Mouse (Mus musculus) stomach, embryonic 16.5 days (tissue): ENCODE results near the gene Gm8374. TPM values are rescaled to one million over a fixed set of nuclear protein-coding genes. Genes with fewer than 3 reads are reported as not detected.
"Not testable (repeated sequence)": the region's sequence is repeated elsewhere in the genome, so short reads cannot be mapped to it uniquely, and the experiment has no call there.

Experiments
- ATAC-seq: fragments of 200-750 bp; cut with Nextera tagmentation; 2 replicates; pipeline ENCODE4 v1.8.0; 2017; ENCODE audit warnings: moderate number of reproducible peaks, moderate TSS enrichment; ENCODE audit not compliant: insufficient read depth, low FRiP score
- H3K27ac ChIP-seq: fragments of 300-500 bp; sonication (generic); 2 replicates; pipeline ENCODE4 v1.5.1; 2014; ENCODE audit warnings: low read length
- H3K27me3 ChIP-seq: fragments of 300-500 bp; sonication (generic); 2 replicates; pipeline ENCODE4 v1.6.1; 2014; ENCODE audit warnings: low read length, control low read depth, mixed read lengths; ENCODE audit not compliant: control insufficient read depth, insufficient read depth
- H3K36me3 ChIP-seq: fragments of 300-500 bp; sonication (generic); 2 replicates; pipeline ENCODE4 v1.6.1; 2014; ENCODE audit warnings: low read length; ENCODE audit not compliant: control insufficient read depth, insufficient read depth
- H3K4me1 ChIP-seq: fragments of 300-500 bp; sonication (generic); 2 replicates; pipeline ENCODE4 v1.6.1; 2014; ENCODE audit warnings: low read length, control low read depth, mixed read lengths; ENCODE audit not compliant: control insufficient read depth, insufficient read depth
- H3K4me2 ChIP-seq: fragments of 300-500 bp; sonication (generic); 2 replicates; pipeline ENCODE4 v1.6.1; 2014; ENCODE audit warnings: low read depth, low read length, mixed read lengths
- H3K4me3 ChIP-seq: fragments of 300-500 bp; sonication (generic); replicated peaks from 2 replicates; pipeline ENCODE4 v1.5.1; 2014; ENCODE audit warnings: mild to moderate bottlenecking, low read length
- H3K9ac ChIP-seq: fragments of 300-500 bp; sonication (generic); 2 replicates; pipeline ENCODE4 v1.6.1; 2014; ENCODE audit warnings: low read length
- H3K9me3 ChIP-seq: fragments of 300-500 bp; sonication (generic); replicated peaks from 2 replicates; pipeline ENCODE4 v1.6.1; 2016; ENCODE audit warnings: low read length, control low read depth; ENCODE audit not compliant: control insufficient read depth
- WGBS: fragments of 180-500 bp; shearing (Covaris S2); extraction: QIAGEN DNeasy Blood & Tissue Kit; methylation state at CpG from one replicate; pipeline ENCODE4 v1.1.7; 2014; 5-methylcytosine and 5-hydroxymethylcytosine counted together
- polyA plus RNA-seq: library from polyadenylated mRNA; unstranded; fragments of >200 nt; fragmentation: Nextera tagmentation; extraction: Ambion mirVana; gene quantifications from 2 replicates; pipeline ENCODE4 v1.2.1, GENCODE M21; 2015

Gm8374 gene
- polyA plus RNA-seq, result not detected in 2 replicates

DNA sequence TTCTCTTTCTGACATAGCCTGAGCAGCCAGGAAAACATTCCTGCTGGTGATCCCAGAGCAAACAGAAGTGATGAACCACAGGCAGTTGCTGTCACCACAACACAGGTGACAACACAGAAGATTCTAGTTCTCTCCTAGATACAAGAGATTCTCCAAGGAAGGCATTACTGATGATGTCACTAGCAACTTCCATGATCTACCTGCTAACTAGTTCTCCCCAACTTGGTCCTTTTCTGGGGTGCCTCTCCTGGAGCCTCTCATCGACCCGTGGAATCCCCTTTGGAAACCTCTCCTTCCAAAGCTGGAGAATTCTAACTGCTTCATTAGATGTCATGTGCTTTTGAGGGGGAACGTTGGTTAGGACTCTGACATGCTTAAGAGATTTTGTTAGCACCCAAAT is at the start of gene Gm8374:
Gene Gm8374, minus strand, starts transcription at position 101 of the 400 bp plus-strand sequence.
- not testable (repeated sequence) for H3K27ac ChIP-seq, H3K36me3 ChIP-seq, H3K4me3 ChIP-seq, H3K27me3 ChIP-seq, H3K4me2 ChIP-seq, H3K9ac ChIP-seq, H3K9me3 ChIP-seq, H3K4me1 ChIP-seq, ATAC-seq
- WGBS, result 77% methylated on average over 3 of the region's 3 CpGs

DNA sequence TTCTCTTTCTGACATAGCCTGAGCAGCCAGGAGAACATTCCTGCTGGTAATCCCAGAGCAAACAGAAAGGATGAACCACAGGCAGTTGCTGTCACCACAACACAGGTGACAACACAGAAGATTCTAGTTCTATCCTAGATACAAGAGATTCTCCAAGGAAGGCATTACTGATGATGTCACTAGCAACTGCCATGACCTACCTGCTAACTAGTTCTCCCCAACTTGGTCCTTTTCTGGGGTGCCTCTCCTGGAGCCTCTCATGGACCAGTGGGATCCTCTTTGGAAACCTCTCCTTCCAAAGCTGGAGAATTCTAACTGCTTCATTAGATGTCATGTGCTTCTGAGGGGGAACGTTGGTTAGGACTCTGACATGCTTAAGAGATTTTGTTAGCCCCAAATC is 32.6 kb downstream of the Gm8374 start, which contains the start of gene Gm5797:
Gene Gm5797, minus strand, starts transcription at position 101 of the 400 bp plus-strand sequence.
- not testable (repeated sequence) for H3K9me3 ChIP-seq, H3K4me3 ChIP-seq, H3K9ac ChIP-seq, H3K4me1 ChIP-seq, H3K27ac ChIP-seq, ATAC-seq, H3K27me3 ChIP-seq, H3K36me3 ChIP-seq, H3K4me2 ChIP-seq
- WGBS, result no CpG with 5 or more reads among the region's 1 CpGs

DNA sequence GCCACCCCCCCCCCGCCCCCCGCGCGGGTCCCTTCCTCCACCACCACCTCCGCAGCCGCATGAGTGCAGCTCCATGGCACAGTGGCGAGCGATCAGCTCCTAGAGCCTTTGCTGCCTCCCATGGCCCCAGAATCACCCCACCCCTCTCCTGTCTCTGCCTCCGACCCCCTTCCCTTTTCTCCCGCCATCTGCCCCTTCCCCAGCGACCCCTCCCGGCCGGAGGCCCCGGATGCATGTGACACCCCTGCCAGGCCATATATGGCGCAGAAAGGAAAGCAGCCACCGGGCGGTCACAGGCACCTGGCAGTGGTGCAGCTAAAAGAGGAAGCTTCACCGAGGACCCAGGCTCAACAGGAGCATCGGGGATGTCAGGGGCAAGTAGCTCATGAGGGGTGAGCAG is 49.8 kb downstream of the Gm8374 start:
- WGBS, result under 1% methylated on average over 14 of the region's 19 CpGs
- not testable (repeated sequence) for H3K9me3 ChIP-seq, H3K27ac ChIP-seq, H3K36me3 ChIP-seq, H3K4me1 ChIP-seq, H3K27me3 ChIP-seq, ATAC-seq
- Histone ChIP-seq H3K4me2 (peak overlapping the region; percentile 67), H3K9ac (peak overlapping the region; percentile 67), H3K4me3 (peak overlapping the region; percentile 48)

DNA sequence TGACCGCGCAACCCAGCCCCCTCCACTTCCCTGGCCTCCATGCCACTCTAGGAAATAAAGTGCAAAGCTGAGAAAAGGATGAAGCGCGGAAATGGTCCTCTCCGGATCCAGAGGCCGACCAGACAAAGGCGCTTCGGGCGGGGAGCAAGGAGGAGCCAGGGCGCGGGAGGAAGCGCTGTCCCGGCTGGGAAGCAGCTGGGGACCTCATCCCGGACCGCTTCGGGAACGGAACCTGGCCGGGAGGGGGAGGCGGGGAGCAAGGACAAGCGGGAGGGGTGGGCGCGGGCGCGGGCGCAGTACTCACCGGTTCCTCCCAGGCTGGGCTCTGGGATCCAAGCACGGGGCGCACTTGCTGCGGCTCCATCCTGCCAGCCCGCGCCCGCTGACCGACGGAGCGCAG is 50.3 kb downstream of the Gm8374 start, which contains the start of gene Gm3739:
Gene Gm3739, minus strand, starts transcription at position 389 of the 400 bp plus-strand sequence.
- ATAC-seq, H3K4me1 ChIP-seq, H3K9me3 ChIP-seq, H3K27me3 ChIP-seq, H3K36me3 ChIP-seq, H3K27ac ChIP-seq: not testable (repeated sequence)
- peak within 1 kb of the TSS; percentile 48 for H3K4me3 ChIP-seq
- peak within 1 kb of the TSS; percentile 67 for H3K4me2 ChIP-seq
- WGBS, result 0% methylated on average over 11 of the region's 35 CpGs
- peak within 1 kb of the TSS; percentile 67 for H3K9ac ChIP-seq

Other genes starting within 250 kb of the Gm8374 start
- not detected in 2 replicates for gene Gm6676, start 239.7 kb downstream of the Gm8374 start, polyA plus RNA-seq
- gene Gm3512, start 190.6 kb downstream of the Gm8374 start, polyA plus RNA-seq, result 4.6 and 7.2 TPM in 2 replicates
- not detected in 2 replicates for gene Gm16434, start 170.6 kb downstream of the Gm8374 start, polyA plus RNA-seq
- gene Gm3727, start 100.4 kb downstream of the Gm8374 start, polyA plus RNA-seq, result not detected in 2 replicates
- gene Gm3739, start 50.1 kb downstream of the Gm8374 start, polyA plus RNA-seq, result 0.68 and 0.96 TPM in 2 replicates
- not detected in 2 replicates for gene Gm5797, start 32.7 kb downstream of the Gm8374 start, polyA plus RNA-seq
- not detected in 2 replicates for gene Gm3755, start 85.8 kb upstream of the Gm8374 start, polyA plus RNA-seq
- 0.17 and 0.36 TPM in 2 replicates for gene Gm3752, start 118.6 kb upstream of the Gm8374 start, polyA plus RNA-seq
- 0.45 and 0.59 TPM in 2 replicates for gene Gm3558, start 203.4 kb upstream of the Gm8374 start, polyA plus RNA-seq
- gene Gm10338, start 230.5 kb upstream of the Gm8374 start, polyA plus RNA-seq, result not detected in 2 replicates